Mouse (Mus musculus) right cerebral cortex, adult 2 months (tissue): ENCODE results near the gene Svs3a.
"Not testable (repeated sequence)": the region's sequence is repeated elsewhere in the genome, so short reads cannot be mapped to it uniquely, and the experiment has no call there.

Experiments
- DNase-seq, 2 experiments: peaks; one replicate each; pipeline ENCODE4 v3.0.0; 2021 to 2022; ENCODE audit warnings: low spot score in 2 of 2

Svs3a gene

DNA sequence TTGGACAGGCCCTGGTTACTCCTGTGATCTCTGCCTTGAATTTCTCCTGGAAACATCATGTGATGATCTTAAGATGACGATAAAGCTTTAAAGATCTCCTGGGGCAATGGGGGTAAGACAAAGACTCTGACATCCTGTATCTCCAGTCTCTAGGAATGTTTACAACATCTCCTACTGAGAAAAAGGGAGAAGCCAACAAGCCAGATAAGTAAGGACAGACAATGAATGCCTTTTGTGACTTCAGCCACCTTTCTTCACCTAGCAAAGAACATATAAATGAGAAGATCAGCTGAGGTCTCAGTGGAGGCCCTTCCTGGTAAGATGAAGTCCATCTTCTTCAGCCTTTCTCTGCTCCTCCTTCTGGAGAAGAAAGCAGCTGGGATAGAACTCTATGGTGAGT is at the start of gene Svs3a:
TSS of gene Svs3a (plus strand) at position 301 of the 400 bp plus-strand sequence.
- DNase-seq = not testable (repeated sequence)

DNA sequence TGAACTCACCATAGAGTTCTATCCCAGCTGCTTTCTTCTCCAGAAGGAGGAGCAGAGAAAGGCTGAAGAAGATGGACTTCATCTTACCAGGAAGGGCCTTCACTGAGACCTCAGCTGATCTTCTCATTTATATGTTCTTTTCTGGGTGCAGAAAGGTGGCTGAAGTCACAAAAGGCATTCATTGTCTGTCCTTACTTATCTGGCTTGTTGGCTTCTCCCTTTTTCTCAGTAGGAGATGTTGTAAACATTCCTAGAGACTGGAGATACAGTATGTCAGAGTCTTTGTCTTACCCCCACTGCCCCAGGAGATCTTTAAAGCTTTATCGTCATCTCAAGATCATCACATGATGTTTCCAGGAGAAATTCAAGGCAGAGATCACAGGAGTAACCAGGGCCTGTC is 32.5 kb upstream of the Svs3a start, which contains the start of gene Svs3b:
TSS of gene Svs3b (minus strand) at position 101 of the 400 bp plus-strand sequence.
- DNase-seq = not testable (repeated sequence)

DNA sequence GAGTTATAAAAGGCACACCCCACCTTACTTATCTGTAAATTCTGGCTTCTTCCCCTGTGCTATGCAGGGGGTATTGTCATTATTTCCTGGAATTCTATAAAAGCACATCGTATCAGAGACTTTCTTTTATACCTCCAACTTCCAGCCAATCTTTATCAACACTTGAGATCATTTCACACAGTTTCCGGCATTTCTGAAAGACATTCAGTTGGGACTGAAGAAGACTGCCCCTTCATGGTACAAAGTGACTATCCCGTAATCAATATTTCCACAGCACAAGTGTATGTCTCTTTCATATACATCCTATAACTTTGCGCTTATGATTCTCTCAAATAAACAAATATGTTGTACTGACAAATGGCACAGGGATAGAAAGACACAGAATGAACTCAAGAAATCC is 10.7 kb upstream of the Svs3a start, which contains the start of gene Svs4:
TSS of gene Svs4 (minus strand) at position 101 of the 400 bp plus-strand sequence.
- DNase-seq = no peak

DNA sequence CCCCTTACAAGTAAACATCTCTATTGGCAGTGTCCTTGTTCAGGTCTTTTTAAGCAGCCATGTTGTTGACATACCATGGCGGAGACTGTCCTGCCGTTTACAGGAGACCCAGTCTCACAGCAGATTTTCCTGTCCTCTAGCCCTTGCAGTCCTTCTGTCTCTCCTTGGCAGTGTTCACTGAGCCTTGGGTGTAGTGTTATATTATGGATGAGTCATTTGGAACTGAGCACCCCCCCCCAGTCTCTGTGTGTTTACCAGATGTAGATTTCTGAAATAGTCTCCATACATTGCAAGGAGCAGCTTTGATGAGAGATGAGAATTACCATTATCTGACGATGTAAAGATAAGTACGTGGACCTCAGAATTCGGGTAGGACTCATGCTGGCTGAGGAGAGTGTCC is 23.5 kb downstream of the Svs3a start:
- DNase-seq = peak; percentile 9 to 13

DNA sequence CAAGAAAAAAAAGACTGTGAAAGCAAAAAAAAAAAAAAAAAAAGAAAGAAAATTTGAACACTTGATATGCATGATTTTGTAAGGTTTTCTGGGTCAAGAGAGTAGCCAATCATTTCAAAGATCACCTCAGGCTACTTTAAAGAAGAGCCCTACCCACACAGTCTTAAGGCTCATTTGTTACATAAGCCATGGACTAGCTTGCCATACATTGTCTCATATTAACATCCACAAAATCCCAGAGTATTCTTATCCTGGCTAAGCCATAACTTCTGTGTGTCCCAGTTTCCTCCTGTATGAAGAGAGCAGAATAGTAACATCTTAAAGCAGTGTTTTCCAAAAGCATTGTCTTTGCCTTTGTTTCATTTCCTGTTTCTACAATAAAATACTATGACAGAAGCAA is 26.4 kb downstream of the Svs3a start:
- not testable (repeated sequence) for DNase-seq

DNA sequence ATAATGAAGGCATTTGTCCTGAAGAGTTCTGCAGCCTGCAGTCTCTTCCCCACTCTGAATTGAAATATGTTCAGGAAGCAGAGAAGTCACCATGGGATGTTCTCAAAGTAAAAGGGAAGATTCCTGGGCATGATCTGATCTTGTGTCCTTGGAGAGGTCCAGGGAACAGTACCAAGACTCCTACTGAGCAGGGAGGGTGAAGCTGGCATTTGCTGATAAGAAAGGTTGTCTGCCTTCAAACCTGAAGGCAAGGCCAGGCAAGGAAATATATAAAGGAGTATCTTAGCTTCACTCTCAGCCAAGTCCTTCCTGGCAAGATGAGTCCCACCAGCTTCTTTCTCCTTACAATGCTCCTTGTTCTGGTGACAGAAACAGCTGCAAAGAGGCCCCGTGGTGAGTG is 27.4 kb downstream of the Svs3a start, which contains the start of gene Svs6:
TSS of gene Svs6 (plus strand) at position 301 of the 400 bp plus-strand sequence.
- not testable (repeated sequence) for DNase-seq

DNA sequence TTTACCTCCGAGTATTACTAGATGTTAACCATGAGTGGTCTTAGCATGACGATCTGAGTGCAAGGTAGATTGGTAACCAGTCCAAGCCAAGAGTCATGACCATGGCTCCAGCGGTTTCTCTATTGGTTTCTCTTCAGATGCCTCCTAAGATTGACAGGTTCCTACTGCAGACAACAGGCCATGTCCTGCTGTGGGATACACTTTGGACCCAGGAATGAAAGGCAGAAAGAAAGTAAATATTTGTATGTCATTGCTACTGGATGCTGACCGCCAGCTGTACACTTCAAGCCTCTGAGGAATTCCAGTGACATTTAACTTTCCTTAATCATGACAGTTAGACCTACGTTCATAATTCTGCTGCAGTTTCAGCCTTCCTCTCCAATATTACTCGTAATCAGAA is 31.9 kb downstream of the Svs3a start:
- no peak for DNase-seq

DNA sequence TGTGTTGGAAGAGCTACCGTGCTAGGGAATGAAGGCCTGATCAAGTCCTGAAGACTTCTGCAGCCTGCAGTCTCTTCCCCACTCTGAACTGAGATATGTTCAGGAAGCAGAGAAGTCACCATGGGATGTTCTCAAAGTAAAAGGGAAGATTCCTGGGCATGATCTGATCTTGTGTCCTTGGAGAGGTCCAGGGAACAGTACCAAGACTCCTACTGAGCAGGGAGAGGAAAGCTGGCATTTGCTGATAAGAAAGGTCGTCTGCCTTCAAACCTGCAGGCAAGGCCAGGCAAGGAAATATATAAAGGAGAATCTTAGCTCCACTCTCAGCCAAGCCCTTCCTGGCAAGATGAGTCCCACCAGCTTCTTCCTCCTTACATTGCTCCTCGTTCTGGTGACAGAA is 43.4 kb downstream of the Svs3a start, which contains the start of gene Svs5:
TSS of gene Svs5 (plus strand) at position 301 of the 400 bp plus-strand sequence.
- DNase-seq = not testable (repeated sequence)
